Mouse (Mus musculus) mouse embryonic stem cell (cell line): Measurements from ENCODE around the gene Olfr707.
"Not testable (repeated sequence)": the region's sequence is repeated elsewhere in the genome, so short reads cannot be mapped to it uniquely, and the experiment has no call there.

Experiments
- in situ Hi-C, 2 experiments: fragments of 300-500 bp; cut with MboI; formaldehyde crosslinking; loops; 1 replicate in 1 of 2; 3 replicates in 1 of 2; pipeline ENCODE4 v1.14.3; 2019 to 2020; ENCODE audit warnings: low sequenced_read_pairs in 2 of 2, low pct_unique_long_range_greater_than_20kb in 1 of 2, mixed read lengths in 1 of 2; ENCODE audit not compliant: unreplicated experiment in 1 of 2

The Olfr707 gene

DNA sequence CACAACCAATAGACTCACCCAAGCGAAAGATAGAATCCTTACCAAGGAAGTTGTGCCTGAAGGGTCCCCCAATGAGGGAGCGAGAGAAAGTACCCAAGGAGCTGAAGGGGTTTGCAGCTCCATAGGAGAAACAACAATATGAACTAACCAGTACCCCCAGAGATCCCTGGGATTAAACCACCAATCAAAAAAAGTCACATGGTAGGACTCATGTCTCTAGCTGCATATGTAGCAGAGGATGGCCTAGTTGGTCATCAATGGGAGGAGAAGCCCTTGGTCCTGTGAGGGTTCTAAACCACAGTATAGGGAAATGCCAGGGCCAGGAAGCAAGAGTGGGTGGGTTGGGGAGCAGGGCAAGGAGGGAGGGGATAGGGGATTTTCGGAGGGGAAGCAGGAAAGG is at the start of gene Olfr707:
Gene Olfr707 (minus strand): TSS at position 101 of the 400 bp plus-strand sequence.
- in situ Hi-C loops = not testable (repeated sequence)

DNA sequence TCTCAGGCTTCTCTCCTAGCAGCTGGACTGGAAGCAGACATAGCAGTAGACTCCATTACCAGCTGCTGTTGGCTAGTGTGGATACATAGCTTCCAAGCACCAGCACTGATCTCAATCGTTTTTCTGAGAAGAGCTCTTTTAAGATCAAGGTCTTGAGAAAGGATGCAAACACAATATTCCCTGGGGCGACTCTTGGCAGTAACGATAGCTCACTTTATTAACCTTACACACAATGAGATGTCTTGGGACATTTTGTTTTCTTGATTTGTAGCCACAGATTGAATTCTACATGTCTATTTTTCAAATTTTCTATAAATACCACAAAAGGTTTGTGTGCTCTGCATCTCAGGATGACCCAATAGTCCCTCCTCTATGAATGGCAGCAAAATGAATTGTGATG is 47.2 kb upstream of the Olfr707 start, which contains the start of gene Olfr710:
Gene Olfr710 (minus strand): TSS at position 101 of the 400 bp plus-strand sequence.
- in situ Hi-C loops = no loop called here

- in situ Hi-C loops = no loop called here
Observed at GRCm38 (mm10) chr7:106932119-106932518, 31.1 kb upstream of the Olfr707 start, which contains the start of gene Olfr709-ps1. TSS of gene Olfr709-ps1 (minus strand) at chr7:106932219.

DNA sequence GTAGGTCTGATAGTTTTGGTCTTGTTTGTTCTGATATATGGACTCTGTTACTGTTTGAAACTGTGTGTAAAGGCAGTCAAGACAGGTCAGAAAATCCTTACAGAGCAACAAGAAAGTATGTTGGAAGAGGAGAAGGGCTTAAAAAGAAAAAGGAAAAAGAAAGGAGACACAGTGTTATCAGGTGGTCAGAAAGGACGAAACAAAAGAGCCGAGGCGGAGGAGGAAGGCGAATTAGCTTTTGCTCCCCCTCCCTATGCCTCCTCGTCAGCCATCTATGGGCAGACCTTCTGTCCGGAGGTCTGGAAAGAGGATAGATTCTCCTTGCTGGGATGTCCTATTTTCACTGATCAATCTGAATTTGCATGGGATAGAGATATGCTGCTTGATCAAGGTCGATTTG is 19.9 kb upstream of the Olfr707 start:
- in situ Hi-C loops = not testable (repeated sequence)

DNA sequence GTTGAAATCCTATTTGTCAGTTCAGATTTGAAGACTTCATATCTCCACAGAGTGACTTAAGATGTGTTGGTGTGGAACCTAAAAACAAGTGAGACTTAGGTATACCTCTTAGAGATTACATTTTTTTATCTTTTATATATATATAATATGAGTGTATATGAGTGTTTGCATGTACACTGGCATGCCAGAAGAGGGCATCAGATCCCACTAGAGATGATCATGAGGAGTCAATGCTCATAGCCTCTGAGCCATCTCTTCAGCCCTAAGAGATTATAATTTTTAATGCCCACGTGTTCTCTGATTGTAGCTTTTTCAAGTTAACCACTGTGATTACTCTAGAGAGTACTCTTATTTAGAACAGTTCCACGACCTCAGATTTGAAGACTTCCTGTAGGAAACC is 6.6 kb upstream of the Olfr707 start, which contains the start of gene Olfr1532-ps1:
Gene Olfr1532-ps1 (plus strand): TSS at position 326 of the 400 bp plus-strand sequence.
- in situ Hi-C loops = no loop called here

GRCm38 (mm10) chr7:106888062-106888461 is 13.0 kb downstream of the Olfr707 start, which contains the start of gene Olfr706:
TSS of gene Olfr706 (minus strand) at chr7:106888162.
- in situ Hi-C loops = no loop called here

- in situ Hi-C loops = no loop called here
Observed at GRCm38 (mm10) chr7:106876791-106877190, 24.2 kb downstream of the Olfr707 start, which contains the start of gene Olfr705. TSS of gene Olfr705 (minus strand) at chr7:106876891.

DNA sequence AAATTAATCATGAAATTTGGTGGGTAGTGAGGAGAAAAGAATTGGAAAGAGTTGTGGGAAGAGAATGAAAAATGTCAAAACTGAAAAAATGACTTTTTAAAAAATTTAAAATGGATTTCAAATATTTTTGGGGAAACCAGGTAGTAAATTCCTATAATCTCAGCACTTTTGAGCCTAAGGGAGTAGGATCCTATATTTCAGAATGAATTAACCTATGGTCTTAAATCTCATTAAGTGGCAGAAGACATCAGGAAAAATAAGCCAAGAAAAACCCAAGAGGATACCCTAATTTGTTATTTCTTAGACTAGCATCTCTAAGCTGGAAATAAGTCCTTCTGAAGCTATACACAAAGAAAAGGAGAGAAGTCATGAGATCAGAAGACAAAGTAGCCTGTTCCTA is 38.2 kb downstream of the Olfr707 start, which contains the start of gene Olfr704:
Gene Olfr704 (plus strand): TSS at position 301 of the 400 bp plus-strand sequence.
- in situ Hi-C loops = no loop called here

DNA sequence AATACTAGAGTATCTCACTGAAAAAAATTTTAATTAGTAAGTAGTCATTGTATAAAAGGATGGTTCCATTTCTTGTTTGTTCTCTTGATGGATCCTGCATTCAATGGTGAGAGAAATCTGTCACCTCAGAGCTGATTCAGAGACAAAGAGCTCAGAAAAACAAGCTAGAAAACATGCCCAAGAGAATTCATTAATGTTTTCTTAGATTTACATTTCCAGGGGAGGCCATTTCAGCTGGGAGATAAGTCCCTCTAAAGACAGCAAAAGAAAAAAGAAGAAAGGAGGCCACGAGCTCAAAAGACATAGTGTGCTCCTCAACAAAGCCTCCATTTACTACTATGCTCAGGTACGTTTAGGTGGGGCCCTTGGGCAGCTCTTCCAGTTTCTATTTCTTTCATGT is 58.0 kb downstream of the Olfr707 start, which contains the start of gene Olfr703:
Gene Olfr703 (plus strand): TSS at position 301 of the 400 bp plus-strand sequence.
- in situ Hi-C loops = no loop called here
